Mouse (Mus musculus) lung, postnatal 0 days (tissue): Measurements from ENCODE around the gene Dusp11. TPM values are rescaled to one million over a fixed set of nuclear protein-coding genes. Genes with fewer than 3 reads are reported as not detected.
A peak's percentile ranks its signal among the peaks of the same experiment; 100 is the strongest.
"Not testable (repeated sequence)": the region's sequence is repeated elsewhere in the genome, so short reads cannot be mapped to it uniquely, and the experiment has no call there.

Experiments used
- ATAC-seq: fragments of 200-750 bp; cut with Nextera tagmentation; 2 replicates; pipeline ENCODE4 v1.8.0; 2017; ENCODE audit warnings: moderate library complexity
- DNase-seq: peaks from one replicate; pipeline ENCODE4 v3.0.0-alpha.2; 2016; ENCODE audit warnings: low spot score
- H3K27ac ChIP-seq: fragments of 300-500 bp; sonication (generic); 2 replicates; pipeline ENCODE4 v1.5.1; 2014; ENCODE audit warnings: antibody characterized with exemption, mild to moderate bottlenecking, low read length, mixed read lengths
- H3K27me3 ChIP-seq: fragments of 300-500 bp; sonication (generic); replicated peaks from 2 replicates; pipeline ENCODE4 v1.6.1; 2014; ENCODE audit warnings: low read length, mixed read lengths; ENCODE audit not compliant: insufficient read depth
- H3K36me3 ChIP-seq: fragments of 300-500 bp; sonication (generic); 2 replicates; pipeline ENCODE4 v1.6.1; 2014; ENCODE audit warnings: low read length, mixed read lengths; ENCODE audit not compliant: insufficient read depth
- H3K4me1 ChIP-seq: fragments of 300-500 bp; sonication (generic); 2 replicates; pipeline ENCODE4 v1.6.1; 2014; ENCODE audit warnings: antibody characterized with exemption, low read depth, low read length, mixed read lengths; ENCODE audit not compliant: insufficient read depth
- H3K4me2 ChIP-seq: fragments of 300-500 bp; sonication (generic); replicated peaks from 2 replicates; pipeline ENCODE4 v1.6.1; 2014; ENCODE audit warnings: low read depth, mild to moderate bottlenecking, low read length, moderate library complexity, mixed read lengths
- H3K4me3 ChIP-seq: fragments of 300-500 bp; sonication (generic); 2 replicates; pipeline ENCODE4 v1.5.1; 2014; ENCODE audit warnings: low read depth, low read length
- H3K9ac ChIP-seq: fragments of 300-500 bp; sonication (generic); replicated peaks from 2 replicates; pipeline ENCODE4 v1.6.1; 2014; ENCODE audit warnings: low read depth, mild to moderate bottlenecking
- H3K9me3 ChIP-seq: fragments of 300-500 bp; sonication (generic); 2 replicates; pipeline ENCODE4 v1.6.1; 2016; ENCODE audit warnings: low read length, mixed read lengths
- CTCF ChIP-seq: IDR thresholded peaks from 2 replicates; pipeline ENCODE4 v1.5.1; 2016; ENCODE audit warnings: antibody characterized with exemption, mild to moderate bottlenecking
- EP300 ChIP-seq: IDR thresholded peaks from 2 replicates; pipeline ENCODE4 v1.6.1; 2016; ENCODE audit warnings: antibody characterized with exemption, mild to moderate bottlenecking, control low read depth
- WGBS: fragments of 180-500 bp; shearing (Covaris S2); extraction: QIAGEN DNeasy Blood & Tissue Kit; methylation state at CpG from one replicate; pipeline ENCODE4 v1.1.7; 2014; 5-methylcytosine and 5-hydroxymethylcytosine counted together
- polyA plus RNA-seq: library from polyadenylated mRNA; unstranded; fragments of >200 nt; fragmentation: Nextera tagmentation; extraction: Ambion mirVana; gene quantifications from 2 replicates; pipeline ENCODE4 v1.2.1, GENCODE M21; 2015

Dusp11 gene
- polyA plus RNA-seq, 1 experiment from 2014 or later = 32.0 TPM

GRCm38 (mm10) chr6:85911587-85911986 is 49.9 kb downstream of the Dusp11 start, which contains the start of gene Tprkb:
Gene Tprkb (plus strand): TSS chr6:85911865.
- no peak for ATAC-seq
- H3K9me3 ChIP-seq = no peaks in the 10 kb centered on the region
- H3K36me3 ChIP-seq = no peaks in the 10 kb centered on the region
- no peak within 1 kb of the TSS for H3K9ac ChIP-seq
- 71% methylated on average over 3 of the region's 3 CpGs for WGBS
- peak; percentile 32 for DNase-seq
- no peaks in the 10 kb centered on the region for H3K27me3 ChIP-seq
- no peak within 1 kb of the TSS for H3K27ac ChIP-seq
- no peak within 1 kb of the TSS for H3K4me3 ChIP-seq
- H3K4me2 ChIP-seq = no peak within 1 kb of the TSS
- TF ChIP-seq CTCF (no peak), EP300 (no peak)
- H3K4me1 ChIP-seq = peaks cover 4% of the 10 kb centered on the region; the same call in 1 of the 2 replicates

- H3K4me3 ChIP-seq = no peak overlapping the region
- 97% methylated on average over 1 of the region's 1 CpGs for WGBS
- no peaks in the 10 kb centered on the region for H3K9me3 ChIP-seq
- H3K9ac ChIP-seq = no peak overlapping the region
- TF ChIP-seq EP300 (no peak), CTCF (no peak)
- no peak overlapping the region for H3K4me2 ChIP-seq
- H3K4me1 ChIP-seq = no peaks in the 10 kb centered on the region
- ATAC-seq = no peak
- no peaks in the 10 kb centered on the region for H3K27me3 ChIP-seq
- H3K27ac ChIP-seq = no peak overlapping the region
- no peak for DNase-seq
- no peaks in the 10 kb centered on the region for H3K36me3 ChIP-seq
These were observed 51.8 kb downstream of the Dusp11 start for GRCm38 (mm10) chr6:85909704-85910103.

- ATAC-seq (no peak), DNase-seq (no peak)
- Histone ChIP-seq H3K4me2 (no peak overlapping the region), H3K9me3 (no peaks in the 10 kb centered on the region), H3K27me3 (no peaks in the 10 kb centered on the region), H3K4me1 (no peaks in the 10 kb centered on the region), H3K9ac (no peak overlapping the region), H3K36me3 (no peaks in the 10 kb centered on the region), H3K4me3 (no peak overlapping the region), H3K27ac (no peak overlapping the region)
- WGBS = 42% methylated on average over 3 of the region's 3 CpGs
- TF ChIP-seq EP300 = no peak
- no peak for TF ChIP-seq CTCF
These were observed 53.1 kb downstream of the Dusp11 start for GRCm38 (mm10) chr6:85908341-85908740.

- not testable (repeated sequence) for H3K4me1 ChIP-seq, H3K27ac ChIP-seq, H3K9ac ChIP-seq, ATAC-seq, H3K4me3 ChIP-seq, H3K27me3 ChIP-seq, DNase-seq, H3K36me3 ChIP-seq, H3K4me2 ChIP-seq, H3K9me3 ChIP-seq
- 71% methylated on average over 2 of the region's 2 CpGs for WGBS
These were observed 54.5 kb downstream of the Dusp11 start for GRCm38 (mm10) chr6:85906911-85907351.

GRCm38 (mm10) chr6:85904642-85905061 is 56.8 kb downstream of the Dusp11 start, which contains the start of gene Nat8f4:
Gene Nat8f4 (minus strand): TSS chr6:85904884.
- Histone ChIP-seq H3K4me3 (peak within 1 kb of the TSS; percentile 33), H3K4me2 (0 out of 2 replicates have a peak within 1 kb of the TSS, but pooled peaks have one; percentile 25)
- H3K36me3 ChIP-seq, H3K27me3 ChIP-seq, H3K9ac ChIP-seq, H3K4me1 ChIP-seq, H3K9me3 ChIP-seq, H3K27ac ChIP-seq: not testable (repeated sequence)
- DNase-seq (peak; percentile 48), ATAC-seq (peak; percentile 79)
- 13% methylated on average over 20 of the region's 20 CpGs for WGBS
- TF ChIP-seq CTCF = peak; percentile 87

GRCm38 (mm10) chr6:85902303-85902702 is 59.2 kb downstream of the Dusp11 start:
- WGBS = 89% methylated on average over 2 of the region's 2 CpGs
- no peaks in the 10 kb centered on the region for H3K27me3 ChIP-seq
- DNase-seq = no peak
- H3K4me1 ChIP-seq = no peaks in the 10 kb centered on the region
- H3K9ac ChIP-seq = no peak overlapping the region
- H3K36me3 ChIP-seq = no peaks in the 10 kb centered on the region
- no peaks in the 10 kb centered on the region for H3K9me3 ChIP-seq
- no peak for TF ChIP-seq CTCF
- no peak for TF ChIP-seq EP300
- H3K27ac ChIP-seq = no peak overlapping the region
- no peak overlapping the region for H3K4me3 ChIP-seq
- H3K4me2 ChIP-seq = no peak overlapping the region
- no peak for ATAC-seq

- H3K4me2 ChIP-seq, H3K27me3 ChIP-seq, ATAC-seq, H3K9me3 ChIP-seq, H3K4me1 ChIP-seq, H3K4me3 ChIP-seq, DNase-seq, H3K9ac ChIP-seq, H3K27ac ChIP-seq, H3K36me3 ChIP-seq: not testable (repeated sequence)
- 71% methylated on average over 6 of the region's 8 CpGs for WGBS
These were observed 62.6 kb downstream of the Dusp11 start for GRCm38 (mm10) chr6:85898596-85899475.
